Mouse (Mus musculus): ENCODE results near the gene Rap1gap. TPM values are rescaled to one million over a fixed set of nuclear protein-coding genes. Genes with fewer than 3 reads are reported as not detected.
A peak's percentile ranks its signal among the peaks of the same experiment; 100 is the strongest.

Gene Rap1gap
- polyA plus RNA-seq, 1 experiment from 2014 or later: 26.9 TPM

GRCm38 (mm10) chr4:137707216-137707990 is 42.9 kb downstream of the Rap1gap start:
- WGBS: 4% methylated on average over 52 of the region's 52 CpGs
- peak overlapping the region; percentile 81 for H3K9ac ChIP-seq (ENCODE audit: low read depth, low read length)
- H3K9me3 ChIP-seq (ENCODE audit: control insufficient read depth, low read length): no peaks in the 10 kb centered on the region
- H3K4me3 ChIP-seq (ENCODE audit: low read length): peak overlapping the region; percentile 66
- H3K4me1 ChIP-seq (ENCODE audit: control insufficient read depth, insufficient read depth, low read length): peaks cover 24% of the 10 kb centered on the region
- no peaks in the 10 kb centered on the region for H3K27me3 ChIP-seq (replicated peaks; ENCODE audit: control insufficient read depth, insufficient read depth, low read length)
- no peaks in the 10 kb centered on the region for H3K36me3 ChIP-seq (ENCODE audit: control insufficient read depth, insufficient read depth, low read length)
- peak overlapping the region; percentile 93 for H3K4me2 ChIP-seq (ENCODE audit: low read depth, low read length)
- peak; percentile 83 for ATAC-seq
- peak overlapping the region; percentile 80 for H3K27ac ChIP-seq (ENCODE audit: low read length)

- H3K27ac ChIP-seq (ENCODE audit: low read length): peak overlapping the region; percentile 57
- WGBS: 60% methylated on average over 13 of the region's 13 CpGs
- ATAC-seq: peak; percentile 60
Measured at GRCm38 (mm10) chr4:137712963-137713362, 48.4 kb downstream of the Rap1gap start.

GRCm38 (mm10) chr4:137714020-137714624 is 49.6 kb downstream of the Rap1gap start:
- H3K36me3 ChIP-seq (ENCODE audit: control insufficient read depth, insufficient read depth, low read length): no peaks in the 10 kb centered on the region
- peaks cover 29% of the 10 kb centered on the region for H3K4me1 ChIP-seq (ENCODE audit: control insufficient read depth, insufficient read depth, low read length)
- H3K4me2 ChIP-seq (ENCODE audit: low read depth, low read length): no peak overlapping the region
- H3K9me3 ChIP-seq (ENCODE audit: control insufficient read depth, low read length): no peaks in the 10 kb centered on the region
- H3K27me3 ChIP-seq (replicated peaks; ENCODE audit: control insufficient read depth, insufficient read depth, low read length): no peaks in the 10 kb centered on the region
- H3K4me3 ChIP-seq (ENCODE audit: low read length): no peak overlapping the region
- H3K27ac ChIP-seq (ENCODE audit: low read length): peak overlapping the region; percentile 57
- H3K9ac ChIP-seq (ENCODE audit: low read depth, low read length): no peak overlapping the region
- ATAC-seq: peak; percentile 36; the same call in 1 of the 2 replicates
- WGBS: 39% methylated on average over 8 of the region's 8 CpGs

More at GRCm38 (mm10) chr4:137712963-137713362, 48.4 kb downstream of the Rap1gap start:
- Histone ChIP-seq H3K36me3 (ENCODE audit: control insufficient read depth, insufficient read depth, low read length) (no peaks in the 10 kb centered on the region), H3K9me3 (ENCODE audit: control insufficient read depth, low read length) (no peaks in the 10 kb centered on the region), H3K4me1 (ENCODE audit: control insufficient read depth, insufficient read depth, low read length) (peaks cover 28% of the 10 kb centered on the region), H3K27me3 (replicated peaks; ENCODE audit: control insufficient read depth, insufficient read depth, low read length) (no peaks in the 10 kb centered on the region), H3K9ac (ENCODE audit: low read depth, low read length) (no peak overlapping the region), H3K4me3 (ENCODE audit: low read length) (no peak overlapping the region), H3K4me2 (ENCODE audit: low read depth, low read length) (no peak overlapping the region)

- Histone ChIP-seq H3K4me2 (ENCODE audit: low read depth, low read length) (no peak overlapping the region), H3K4me3 (ENCODE audit: low read length) (no peak overlapping the region), H3K27me3 (replicated peaks; ENCODE audit: control insufficient read depth, insufficient read depth, low read length) (no peaks in the 10 kb centered on the region), H3K9me3 (ENCODE audit: control insufficient read depth, low read length) (no peaks in the 10 kb centered on the region), H3K4me1 (ENCODE audit: control insufficient read depth, insufficient read depth, low read length) (peaks cover 36% of the 10 kb centered on the region), H3K27ac (ENCODE audit: low read length) (no peak overlapping the region), H3K36me3 (ENCODE audit: control insufficient read depth, insufficient read depth, low read length) (no peaks in the 10 kb centered on the region), H3K9ac (ENCODE audit: low read depth, low read length) (peak overlapping the region; percentile 16; the same call in 1 of the 2 replicates)
- 54% methylated on average over 7 of the region's 7 CpGs for WGBS
- ATAC-seq: no peak
Measured at GRCm38 (mm10) chr4:137717005-137717404, 52.5 kb downstream of the Rap1gap start.

GRCm38 (mm10) chr4:137717671-137718070 is 53.1 kb downstream of the Rap1gap start:
- Histone ChIP-seq H3K27ac (ENCODE audit: low read length) (no peak overlapping the region), H3K9ac (ENCODE audit: low read depth, low read length) (no peak overlapping the region), H3K36me3 (ENCODE audit: control insufficient read depth, insufficient read depth, low read length) (no peaks in the 10 kb centered on the region), H3K4me1 (ENCODE audit: control insufficient read depth, insufficient read depth, low read length) (peaks cover 36% of the 10 kb centered on the region), H3K9me3 (ENCODE audit: control insufficient read depth, low read length) (no peaks in the 10 kb centered on the region), H3K4me3 (ENCODE audit: low read length) (no peak overlapping the region), H3K27me3 (replicated peaks; ENCODE audit: control insufficient read depth, insufficient read depth, low read length) (no peaks in the 10 kb centered on the region), H3K4me2 (ENCODE audit: low read depth, low read length) (no peak overlapping the region)
- 70% methylated on average over 15 of the region's 15 CpGs for WGBS
- no peak for ATAC-seq

GRCm38 (mm10) chr4:137719378-137720077 is 55.0 kb downstream of the Rap1gap start:
- Histone ChIP-seq H3K27me3 (replicated peaks; ENCODE audit: control insufficient read depth, insufficient read depth, low read length) (peaks cover 5% of the 10 kb centered on the region), H3K27ac (ENCODE audit: low read length) (no peak overlapping the region; the same call in 1 of the 2 replicates), H3K36me3 (ENCODE audit: control insufficient read depth, insufficient read depth, low read length) (no peaks in the 10 kb centered on the region), H3K4me2 (ENCODE audit: low read depth, low read length) (no peak overlapping the region), H3K9me3 (ENCODE audit: control insufficient read depth, low read length) (no peaks in the 10 kb centered on the region), H3K4me1 (ENCODE audit: control insufficient read depth, insufficient read depth, low read length) (peaks cover 28% of the 10 kb centered on the region), H3K9ac (ENCODE audit: low read depth, low read length) (no peak overlapping the region; the same call in 1 of the 2 replicates), H3K4me3 (ENCODE audit: low read length) (no peak overlapping the region)
- no peak for ATAC-seq
- 41% methylated on average over 15 of the region's 15 CpGs for WGBS

- Histone ChIP-seq H3K27ac (ENCODE audit: low read length) (no peak overlapping the region), H3K27me3 (replicated peaks; ENCODE audit: control insufficient read depth, insufficient read depth, low read length) (peaks cover 5% of the 10 kb centered on the region), H3K4me1 (ENCODE audit: control insufficient read depth, insufficient read depth, low read length) (peaks cover 25% of the 10 kb centered on the region), H3K36me3 (ENCODE audit: control insufficient read depth, insufficient read depth, low read length) (no peaks in the 10 kb centered on the region), H3K9ac (ENCODE audit: low read depth, low read length) (no peak overlapping the region), H3K4me3 (ENCODE audit: low read length) (no peak overlapping the region), H3K9me3 (ENCODE audit: control insufficient read depth, low read length) (no peaks in the 10 kb centered on the region), H3K4me2 (ENCODE audit: low read depth, low read length) (no peak overlapping the region)
- no peak for ATAC-seq
- WGBS: 89% methylated on average over 15 of the region's 15 CpGs
Measured at GRCm38 (mm10) chr4:137721563-137721962, 57.0 kb downstream of the Rap1gap start.

GRCm38 (mm10) chr4:137722230-137722629 is 57.7 kb downstream of the Rap1gap start:
- H3K9me3 ChIP-seq (ENCODE audit: control insufficient read depth, low read length): no peaks in the 10 kb centered on the region
- H3K27ac ChIP-seq (ENCODE audit: low read length): no peak overlapping the region
- H3K4me2 ChIP-seq (ENCODE audit: low read depth, low read length): no peak overlapping the region
- whole genome bisulfite sequencing: 87% methylated on average over 3 of the region's 3 CpGs
- peaks cover 18% of the 10 kb centered on the region for H3K4me1 ChIP-seq (ENCODE audit: control insufficient read depth, insufficient read depth, low read length)
- peaks cover 8% of the 10 kb centered on the region for H3K27me3 ChIP-seq (replicated peaks; ENCODE audit: control insufficient read depth, insufficient read depth, low read length)
- ATAC-seq: no peak
- H3K36me3 ChIP-seq (ENCODE audit: control insufficient read depth, insufficient read depth, low read length): no peaks in the 10 kb centered on the region
- H3K9ac ChIP-seq (ENCODE audit: low read depth, low read length): no peak overlapping the region
- no peak overlapping the region for H3K4me3 ChIP-seq (ENCODE audit: low read length)

GRCm38 (mm10) chr4:137722692-137723427 is 58.3 kb downstream of the Rap1gap start:
- no peak overlapping the region for H3K9ac ChIP-seq (ENCODE audit: low read depth, low read length)
- ATAC-seq: no peak
- 29% methylated on average over 12 of the region's 12 CpGs for WGBS
- H3K27ac ChIP-seq (ENCODE audit: low read length): no peak overlapping the region
- no peak overlapping the region for H3K4me3 ChIP-seq (ENCODE audit: low read length)
- H3K9me3 ChIP-seq (ENCODE audit: control insufficient read depth, low read length): no peaks in the 10 kb centered on the region
- no peak overlapping the region for H3K4me2 ChIP-seq (ENCODE audit: low read depth, low read length)
- H3K27me3 ChIP-seq (replicated peaks; ENCODE audit: control insufficient read depth, insufficient read depth, low read length): peaks cover 8% of the 10 kb centered on the region
- no peaks in the 10 kb centered on the region for H3K36me3 ChIP-seq (ENCODE audit: control insufficient read depth, insufficient read depth, low read length)
- peaks cover 23% of the 10 kb centered on the region for H3K4me1 ChIP-seq (ENCODE audit: control insufficient read depth, insufficient read depth, low read length)
